Mouse (Mus musculus) hindlimb bud, embryonic 11.5 days (tissue): Measurements from ENCODE around the gene Tmem208.

Experiments used
- DNase-seq: peaks from one replicate; pipeline ENCODE4 v3.0.0-alpha.2; 2012; ENCODE audit warnings: low read depth, low spot score; ENCODE audit errors: extremely low spot score

Gene Tmem208

DNA sequence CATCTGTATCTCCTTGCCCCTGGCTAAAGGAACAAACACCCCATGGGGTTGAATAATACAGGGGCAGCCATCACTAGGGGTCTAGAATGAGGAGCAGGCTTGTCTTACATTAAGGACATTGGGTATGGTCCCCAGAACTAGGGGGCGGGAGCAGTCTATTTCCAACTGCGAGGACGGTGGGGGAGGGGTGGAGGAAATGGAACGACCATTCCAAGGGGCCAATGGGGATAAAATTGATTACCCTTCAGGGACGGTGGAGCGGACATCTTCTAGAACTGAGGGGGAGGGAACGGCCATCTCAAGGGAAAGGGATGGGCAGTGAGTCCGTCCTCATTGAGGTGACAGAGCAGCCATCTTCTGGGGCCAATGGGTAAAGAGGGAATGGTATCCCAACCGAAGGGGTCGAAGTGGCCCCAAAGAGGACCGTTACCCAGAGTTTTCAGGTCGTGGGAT is 487 bp upstream of the Tmem208 start:
- no peak for DNase-seq

DNA sequence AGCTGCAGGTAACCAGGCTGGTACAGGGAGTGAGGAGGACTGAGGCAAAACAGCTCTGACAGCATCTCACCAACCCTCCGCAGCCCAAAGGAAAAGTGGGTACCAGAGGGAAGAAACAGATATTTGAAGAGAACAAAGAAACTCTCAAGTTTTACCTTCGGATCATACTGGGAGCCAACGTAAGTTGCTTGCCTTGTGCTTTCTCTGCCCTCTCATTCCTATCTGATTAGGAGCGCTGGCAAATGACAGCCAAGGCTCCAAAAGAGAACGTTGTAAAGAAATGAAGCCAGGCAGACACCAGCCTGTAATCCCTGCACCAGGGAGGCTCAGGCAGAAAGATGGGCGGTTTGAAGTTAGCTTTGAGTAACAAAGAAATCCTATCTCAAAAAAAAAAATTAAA is 814 bp downstream of the Tmem208 start:
- DNase-seq = no peak

- no peak for DNase-seq
These were observed 4.2 kb downstream of the Tmem208 start for GRCm38 (mm10) chr8:105330325-105330724.

GRCm38 (mm10) chr8:105331469-105331868 is 5.3 kb downstream of the Tmem208 start:
- DNase-seq = no peak

GRCm38 (mm10) chr8:105331931-105332330 is 5.8 kb downstream of the Tmem208 start:
- DNase-seq = no peak

GRCm38 (mm10) chr8:105332523-105332922 is 6.4 kb downstream of the Tmem208 start:
- DNase-seq = no peak

DNA sequence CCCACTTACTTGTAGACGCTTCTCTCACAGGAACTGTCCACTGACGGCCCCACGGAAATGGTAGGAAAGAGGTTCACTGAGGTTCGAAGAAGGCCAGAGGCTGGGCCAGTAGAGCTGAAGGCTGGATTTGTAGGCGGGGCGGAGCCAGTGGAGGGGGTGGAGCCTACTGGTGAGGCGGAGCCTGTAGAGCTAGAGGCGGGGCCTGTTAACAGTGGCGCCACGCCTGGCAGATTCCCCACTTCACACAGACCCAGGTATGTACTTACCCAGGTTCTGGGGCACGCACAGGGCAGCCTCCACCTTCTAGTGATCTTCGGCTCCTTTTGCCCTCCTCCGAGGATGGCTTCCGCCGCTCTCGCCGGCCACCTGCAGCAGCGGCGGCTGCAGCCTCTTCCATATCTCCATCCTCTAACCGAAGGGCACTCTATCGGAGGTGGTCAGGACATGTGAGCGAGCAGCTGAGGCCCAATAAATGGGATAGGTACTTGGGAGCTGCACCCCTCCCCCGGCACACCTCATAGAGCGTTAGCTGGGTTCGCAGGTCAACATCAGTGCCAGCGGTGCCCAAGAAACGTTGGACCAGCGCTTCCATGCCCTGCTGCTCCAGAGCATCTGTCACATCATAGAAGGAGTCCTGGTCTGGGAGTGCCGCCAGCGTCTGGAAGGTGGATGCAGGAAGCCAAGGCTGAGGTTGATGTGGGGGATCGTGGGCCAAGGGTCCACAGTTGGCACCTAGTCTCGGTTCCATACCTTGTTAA is 10.4 kb downstream of the Tmem208 start:
- no peak for DNase-seq

DNA sequence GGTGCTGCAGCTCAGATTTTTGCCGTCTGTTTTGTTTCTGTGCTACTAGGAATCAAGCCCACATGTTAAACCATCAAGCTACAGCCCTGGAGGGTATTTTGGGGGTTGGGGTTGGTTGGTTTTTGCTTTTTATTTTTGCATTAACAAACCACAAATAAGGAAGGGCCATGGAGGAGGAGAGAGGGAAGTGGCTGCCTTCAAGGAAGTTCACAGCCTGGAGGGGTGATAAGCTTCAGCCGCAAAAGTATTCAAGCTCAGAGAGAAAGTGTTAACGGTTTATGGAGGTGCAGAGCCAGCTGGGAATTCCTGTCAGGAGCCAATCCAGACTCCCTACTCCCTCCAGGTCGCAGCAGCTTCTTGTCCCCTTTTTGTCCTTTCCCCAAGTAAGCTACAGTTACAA is 12.8 kb downstream of the Tmem208 start:
- no peak for DNase-seq

DNA sequence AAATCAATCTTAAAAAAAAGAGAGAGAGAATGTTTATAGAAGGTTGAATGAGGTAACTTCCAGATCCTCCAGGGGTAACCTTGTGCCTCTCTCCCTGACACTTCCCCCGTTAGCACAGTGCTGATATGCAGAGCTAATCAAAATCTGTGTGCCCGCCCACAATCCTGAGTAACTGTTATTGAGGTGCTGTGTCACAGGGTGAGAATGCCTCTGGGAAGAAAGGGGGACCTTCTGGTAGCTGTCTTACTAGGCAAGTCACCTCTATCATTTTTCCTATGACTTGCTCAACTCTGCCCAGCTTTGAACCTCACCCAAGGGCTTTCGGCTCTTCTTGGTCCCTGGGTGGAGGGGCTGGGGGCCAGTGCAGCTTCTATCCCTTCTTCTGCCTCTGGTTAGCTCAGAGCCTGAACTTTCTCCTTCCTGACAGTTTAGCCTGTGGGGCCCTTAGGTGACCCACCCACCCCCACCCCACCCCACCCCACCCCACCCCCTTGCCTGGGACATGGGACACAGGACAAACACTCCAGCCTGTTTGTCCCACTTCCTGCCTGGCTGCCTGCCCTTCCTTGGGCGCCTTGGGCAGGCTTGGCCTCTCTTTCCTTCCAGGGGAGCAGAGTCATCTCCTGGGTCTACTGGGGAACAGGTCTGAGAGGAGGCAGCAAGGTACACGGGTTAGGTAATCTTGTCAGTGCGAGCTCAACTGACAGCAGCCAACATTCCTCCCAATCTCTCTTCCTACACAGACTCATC is 13.9 kb downstream of the Tmem208 start:
- DNase-seq = no peak

DNA sequence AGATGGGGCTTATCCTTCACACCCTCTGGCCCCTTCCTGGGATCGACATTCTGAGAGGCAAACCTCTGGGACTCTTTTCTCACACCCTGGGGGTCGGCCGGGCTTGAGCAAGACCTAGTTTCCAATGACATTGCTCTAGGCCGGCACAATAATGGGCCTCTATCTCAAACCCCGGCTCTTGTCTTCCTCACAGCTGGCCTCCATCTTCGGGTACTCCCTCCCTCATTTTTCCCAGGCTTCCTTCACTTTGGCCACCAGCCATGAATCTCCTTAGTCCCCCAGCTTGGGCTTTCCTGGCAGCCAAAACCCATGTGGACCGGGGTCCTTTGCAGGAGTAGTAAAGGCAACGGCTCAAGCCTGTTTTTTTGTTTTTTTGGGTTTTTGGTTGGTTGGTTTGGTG is 15.2 kb downstream of the Tmem208 start:
- DNase-seq = no peak

DNA sequence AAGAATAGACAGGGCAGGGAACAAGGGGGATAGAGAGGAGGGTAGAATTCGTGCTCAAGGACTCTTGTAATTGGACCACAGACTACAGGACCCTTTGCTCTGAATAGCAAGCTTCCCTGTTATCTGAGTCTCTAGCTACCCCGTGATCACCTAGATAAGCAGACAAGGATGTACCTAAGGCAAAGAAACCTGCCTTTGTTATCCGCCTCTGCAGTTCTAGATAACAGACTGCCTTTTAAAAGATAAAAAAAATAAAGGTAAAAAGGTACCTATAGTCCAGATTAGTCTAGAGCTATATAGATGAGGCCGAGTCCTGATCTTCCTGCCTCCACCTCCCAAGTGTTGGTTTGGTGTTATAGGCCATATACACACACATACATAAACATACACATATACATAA is 16.6 kb downstream of the Tmem208 start:
- no peak for DNase-seq

DNA sequence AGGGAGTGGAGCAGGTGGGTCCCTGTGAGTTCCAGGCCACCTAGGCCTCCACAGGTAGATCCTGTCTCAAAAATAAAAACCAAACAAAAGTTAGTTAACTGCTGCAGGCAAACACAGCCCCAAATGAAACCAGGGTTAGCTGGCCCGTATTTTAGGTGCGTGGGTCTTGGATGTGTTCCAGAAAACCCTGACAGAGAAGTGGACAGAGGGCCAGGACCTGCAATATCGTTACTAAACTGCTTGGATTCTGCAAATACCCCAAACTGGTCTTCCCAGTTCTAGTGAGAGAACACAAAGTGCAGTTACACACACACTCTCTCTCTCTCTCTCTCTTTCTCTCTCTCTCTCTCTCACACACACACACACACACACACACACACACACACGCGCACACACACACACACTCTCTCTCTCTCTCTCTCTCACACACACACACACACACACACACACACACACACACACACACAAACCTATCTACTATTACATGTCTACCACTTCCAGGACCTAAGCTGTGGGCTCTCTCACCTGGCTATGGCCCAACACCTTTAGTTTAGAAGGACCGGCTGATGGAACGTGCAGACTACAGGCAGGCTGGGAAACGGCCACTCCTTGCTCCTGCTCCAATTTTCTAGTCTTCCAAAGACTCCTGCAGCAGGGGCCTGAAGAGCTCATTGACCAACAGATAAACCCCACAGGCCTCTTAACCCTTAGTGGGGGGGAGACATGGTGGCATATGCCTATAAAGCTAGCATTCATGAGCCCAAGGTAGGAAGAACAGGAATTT is 17.8 kb downstream of the Tmem208 start:
- DNase-seq = no peak

GRCm38 (mm10) chr8:105345061-105345975 is 19.2 kb downstream of the Tmem208 start:
- DNase-seq = no peak

DNA sequence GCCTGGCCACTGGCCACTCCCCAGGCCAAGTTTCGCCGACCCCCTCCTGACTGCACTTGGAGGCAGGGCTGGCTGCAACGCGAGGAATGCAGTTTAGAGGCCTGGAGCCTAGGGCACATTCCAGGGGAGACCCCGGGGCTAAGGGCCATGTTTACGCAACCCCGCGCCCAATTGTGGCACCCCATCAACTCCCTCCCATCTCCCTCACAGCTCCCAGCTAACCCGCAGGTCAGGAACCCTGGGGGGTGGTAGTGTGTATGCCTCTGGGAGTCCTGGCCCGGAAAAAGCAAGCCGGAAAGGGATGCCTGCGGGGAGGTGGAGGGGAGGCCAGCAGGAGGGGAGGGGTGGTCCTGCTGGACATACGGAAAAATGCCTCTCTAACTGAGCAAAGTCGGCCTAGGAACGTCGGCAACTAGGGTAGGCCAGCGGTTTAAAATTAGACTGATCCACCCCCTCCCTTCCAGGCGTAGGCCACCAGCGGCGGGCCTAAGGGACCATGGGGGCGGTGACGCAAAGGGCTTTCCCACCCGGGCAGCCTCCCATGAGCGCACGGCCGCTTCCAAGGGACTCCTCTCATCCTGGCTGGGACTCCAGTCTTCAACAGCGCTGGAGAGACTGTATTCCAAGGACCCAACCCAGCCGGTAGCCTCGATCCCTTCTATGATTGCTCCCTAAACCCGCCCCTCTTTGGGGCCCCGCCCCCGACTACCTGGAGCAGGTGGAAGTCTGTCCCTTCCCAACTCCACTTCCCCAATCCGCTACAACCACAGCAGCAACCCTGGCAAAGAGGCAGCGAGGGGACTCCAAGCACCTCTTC is 20.7 kb downstream of the Tmem208 start:
- no peak for DNase-seq

- peak; percentile 95 for DNase-seq
These were observed 21.5 kb downstream of the Tmem208 start, which contains the start of gene Fhod1 for GRCm38 (mm10) chr8:105347428-105348221. TSS of gene Fhod1 (minus strand) at chr8:105347953.

- no peak for DNase-seq
These were observed 22.4 kb downstream of the Tmem208 start, which contains the start of gene Slc9a5 for GRCm38 (mm10) chr8:105348450-105349095. TSS of gene Slc9a5 (plus strand) at chr8:105348843.

GRCm38 (mm10) chr8:105349096-105349771 is 23.1 kb downstream of the Tmem208 start:
- no peak for DNase-seq

- no peak for DNase-seq
These were observed 24.0 kb downstream of the Tmem208 start for GRCm38 (mm10) chr8:105350186-105350585.
